In genomic region chr3:102061923-102062670, GRCm38 (mm10) we compare ENCODE assay signal across 8 mouse cellular contexts. TPM values are rescaled to one million over a fixed set of nuclear protein-coding genes. Genes with fewer than 3 reads are reported as not detected.
A peak's percentile ranks its signal among the peaks of the same experiment; 100 is the strongest.
DNase-seq lines count a peak whose midpoint lies in the region; ATAC-seq and TF ChIP-seq lines count a peak whose summit lies in the region.

No protein-coding gene starts in this region.

- TF ChIP-seq POLR2A in olfactory bulb, adult 2 months (IDR thresholded peaks at IDR 0.05; ENCODE audit: insufficient read depth, low read depth, low read length): no peak

- WGBS in forebrain, embryonic 10.5 days: 40% methylated on average over 14 of the region's 14 CpGs
- 16% methylated on average over 14 of the region's 14 CpGs for WGBS in heart, embryonic 14.5 days
- 12% methylated on average over 14 of the region's 14 CpGs for WGBS in liver, embryonic 14.5 days (ENCODE audit: insufficient replicate concordance)
- WGBS in olfactory bulb, adult 2 months: 48% methylated on average over 14 of the region's 14 CpGs

- peak overlapping the region; percentile 19 for H3K4me2 ChIP-seq in heart, embryonic 14.5 days (ENCODE audit: low read length)
- no peak overlapping the region for H3K4me2 ChIP-seq in liver, embryonic 14.5 days (ENCODE audit: low read depth)

- H3K4me1 ChIP-seq in G1E (ENCODE audit: insufficient read depth, low read depth, low read length): no peaks in the 10 kb centered on the region
- peaks cover 18% of the 10 kb centered on the region for H3K4me1 ChIP-seq in forebrain, embryonic 10.5 days
- peaks cover 21 to 46% of the 10 kb centered on the region in 2 experiments for H3K4me1 ChIP-seq in heart, embryonic 14.5 days (ENCODE audit: control insufficient read depth in 2 of 2, insufficient read depth in 2 of 2, low read length in 2 of 2)
- 0 out of 4 replicates have a peak, but pooled peaks cover 1 to 2% of the 10 kb centered on the region in 2 experiments for H3K4me1 ChIP-seq in liver, embryonic 14.5 days (replicated peaks; ENCODE audit: control insufficient read depth in 2 of 2, insufficient read depth in 2 of 2, low read length in 1 of 2)
- no peaks in the 10 kb centered on the region for H3K4me1 ChIP-seq in olfactory bulb, adult 2 months (ENCODE audit: control insufficient read depth, insufficient read depth, low read length)

- ATAC-seq in G1E (ENCODE audit: extremely low read depth, insufficient number of reproducible peaks, low FRiP score, poor library complexity, severe bottlenecking): no peak
- ATAC-seq in heart, embryonic 14.5 days (ENCODE audit: insufficient number of reproducible peaks, insufficient read depth, low FRiP score, low read depth): peak; percentile 57; the same call in 1 of the 2 replicates
- ATAC-seq in liver, embryonic 14.5 days (ENCODE audit: insufficient read depth): peak; percentile 73; the same call in 1 of the 2 replicates

- no peaks in the 10 kb centered on the region for H3K36me3 ChIP-seq in G1E (replicated peaks)
- H3K36me3 ChIP-seq in forebrain, embryonic 10.5 days (replicated peaks): no peaks in the 10 kb centered on the region
- no peaks in the 10 kb centered on the region for H3K36me3 ChIP-seq in heart, embryonic 14.5 days (ENCODE audit: control insufficient read depth, insufficient read depth, low read length)
- H3K36me3 ChIP-seq in liver, embryonic 14.5 days (replicated peaks; ENCODE audit: control insufficient read depth, insufficient read depth, low read depth): no peaks in the 10 kb centered on the region

- H3K4me3 ChIP-seq in G1E (ENCODE audit: low read depth, low read length): no peak overlapping the region
- no peak overlapping the region for H3K4me3 ChIP-seq in forebrain, embryonic 10.5 days
- H3K4me3 ChIP-seq in heart, embryonic 14.5 days (ENCODE audit: control insufficient read depth in 1 of 2, insufficient read depth in 1 of 2, low read depth in 1 of 2, low read length in 2 of 2): no peak overlapping the region
- H3K4me3 ChIP-seq in liver, embryonic 14.5 days (ENCODE audit: insufficient read depth in 1 of 2, low read depth in 2 of 2, low read length in 2 of 2): no peak overlapping the region
- H3K4me3 ChIP-seq in olfactory bulb, adult 2 months (ENCODE audit: insufficient read depth, low read depth, low read length): no peak overlapping the region

- DNase-seq in G1E (ENCODE audit: low spot score): no peak
- DNase-seq in brain, adult 2 months (ENCODE audit: low read depth, low spot score): peak; percentile 66
- DNase-seq in forebrain, embryonic 10.5 days (ENCODE audit: extremely low spot score, low spot score): peak; percentile 76
- peak; percentile 73 for DNase-seq in kidney, postnatal 25 days
- peak in 1 of 3 experiments; percentile 23 for DNase-seq in liver, embryonic 14.5 days (ENCODE audit: low read depth in 3 of 3, low spot score in 3 of 3)
- peak; percentile 62 for DNase-seq in thymus, postnatal 4 days

- H3K27ac ChIP-seq in forebrain, embryonic 10.5 days: peak overlapping the region; percentile 48
- H3K27ac ChIP-seq in heart, embryonic 14.5 days (replicated peaks in 1 of 2; ENCODE audit: control insufficient read depth in 1 of 2, insufficient read depth in 1 of 2, low read depth in 2 of 2, low read length in 2 of 2): 0 out of 4 replicates have a peak overlapping the region, but pooled peaks of 1 of the 2 experiments have one; percentile 3
- no peak overlapping the region for H3K27ac ChIP-seq in liver, embryonic 14.5 days
- H3K27ac ChIP-seq in olfactory bulb, adult 2 months (ENCODE audit: insufficient read depth, low read depth, low read length): no peak overlapping the region

- no peak for TF ChIP-seq EP300 in liver, embryonic 14.5 days (IDR thresholded peaks at IDR 0.05; ENCODE audit: low read depth)

- no peak overlapping the region for H3K9ac ChIP-seq in heart, embryonic 14.5 days (ENCODE audit: low read length)
- H3K9ac ChIP-seq in liver, embryonic 14.5 days (replicated peaks): no peak overlapping the region

- peaks cover 6% of the 10 kb centered on the region for H3K27me3 ChIP-seq in G1E (ENCODE audit: insufficient read depth, low read length)
- peaks cover 18% of the 10 kb centered on the region; the same call in 1 of the 2 replicates for H3K27me3 ChIP-seq in forebrain, embryonic 10.5 days (ENCODE audit: poor library complexity, severe bottlenecking)
- H3K27me3 ChIP-seq in heart, embryonic 14.5 days (ENCODE audit: control insufficient read depth, insufficient read depth, low read length): no peaks in the 10 kb centered on the region
- no peaks in the 10 kb centered on the region for H3K27me3 ChIP-seq in liver, embryonic 14.5 days (ENCODE audit: control insufficient read depth, insufficient read depth, low read length)

- no peaks in the 10 kb centered on the region for H3K9me3 ChIP-seq in G1E (replicated peaks)
- H3K9me3 ChIP-seq in forebrain, embryonic 10.5 days: no peaks in the 10 kb centered on the region
- H3K9me3 ChIP-seq in heart, embryonic 14.5 days (ENCODE audit: control insufficient read depth, low read length): no peaks in the 10 kb centered on the region
- no peaks in the 10 kb centered on the region for H3K9me3 ChIP-seq in liver, embryonic 14.5 days (ENCODE audit: control insufficient read depth, low read length)

- TF ChIP-seq CTCF in G1E (IDR thresholded peaks at IDR 0.05; ENCODE audit: low read depth, low read length): peak; percentile 85
- TF ChIP-seq CTCF in liver, embryonic 14.5 days (IDR thresholded peaks at IDR 0.05; ENCODE audit: low read depth): peak; percentile 87
- TF ChIP-seq CTCF in olfactory bulb, adult 2 months (IDR thresholded peaks at IDR 0.05; ENCODE audit: insufficient read depth, low read depth, low read length): peak; percentile 63

RNA-seq across cellular contexts. Expression of gene Casq2, which starts 24.1 kb away (rescaled TPM):
- total RNA-seq in G1E (2014; fragmentation: Nextera tagmentation): not detected in 2 replicates
- 0.11 TPM in 1 of 2 replicates, not detected in the other for total RNA-seq in G1E (2017)
- polyA plus RNA-seq in G1E (2012): not detected in 2 replicates
- not detected in 2 replicates for polyA plus RNA-seq in forebrain, embryonic 10.5 days (2016; fragmentation: Nextera tagmentation; extraction: Ambion mirVana)
- polyA plus RNA-seq in heart, embryonic 14.5 days (2014; fragmentation: Nextera tagmentation; extraction: Ambion mirVana): 433 and 482 TPM in 2 replicates
- polyA plus RNA-seq in liver, embryonic 14.5 days (2012; rRNA removed): 0.31 and 0.89 TPM in 2 replicates
- polyA plus RNA-seq in liver, embryonic 14.5 days (2014; fragmentation: Nextera tagmentation; extraction: Ambion mirVana): 0.49 and 0.88 TPM in 2 replicates
- not detected in 2 replicates for polyA plus RNA-seq in olfactory bulb, adult 2 months (2012; ENCODE audit: insufficient read depth, insufficient read length, low replicate concordance, missing spikeins)

RNA-seq across cellular contexts. Expression of gene Nhlh2, which starts 52.2 kb away (rescaled TPM):
- total RNA-seq in G1E (2014; fragmentation: Nextera tagmentation) (not detected in 2 replicates), G1E (2017) (under 0.01 and 0.06 TPM in 2 replicates)
- not detected in 2 replicates for polyA plus RNA-seq in G1E (2012)
- 10.4 and 16.5 TPM in 2 replicates for polyA plus RNA-seq in forebrain, embryonic 10.5 days (2016; fragmentation: Nextera tagmentation; extraction: Ambion mirVana)
- polyA plus RNA-seq in heart, embryonic 14.5 days (2014; fragmentation: Nextera tagmentation; extraction: Ambion mirVana): not detected in 2 replicates
- polyA plus RNA-seq in liver, embryonic 14.5 days (2012; rRNA removed): 0.02 TPM in 1 of 2 replicates, not detected in the other
- polyA plus RNA-seq in liver, embryonic 14.5 days (2014; fragmentation: Nextera tagmentation; extraction: Ambion mirVana): not detected in 2 replicates
- polyA plus RNA-seq in olfactory bulb, adult 2 months (2012; ENCODE audit: insufficient read depth, insufficient read length, low replicate concordance, missing spikeins): not detected in 2 replicates

Comparison
In these comparisons a context has a peak if more than half of its experiments do, and no peak if none do; other contexts are left out.
1. RNA of gene Casq2, which starts 24.1 kb away (polyA plus RNA-seq): 433 to 482 TPM in heart, embryonic 14.5 days; 0.31 to 0.89 TPM in liver, embryonic 14.5 days, not detected in forebrain, embryonic 10.5 days, not detected in G1E and not detected in olfactory bulb, adult 2 months; every median in the first group is over 100 times any median in the second.
2. RNA of gene Nhlh2, which starts 52.2 kb away (polyA plus RNA-seq): 10.4 to 16.5 TPM in forebrain, embryonic 10.5 days; 0.02 TPM in liver, embryonic 14.5 days, not detected in G1E, not detected in heart, embryonic 14.5 days and not detected in olfactory bulb, adult 2 months; every median in the first group is over 10 times any median in the second.
3. Peak in every context shown above with its lines, with median percentiles within 50 percentile points of each other: CTCF ChIP-seq.